Mouse (Mus musculus): ENCODE data around the gene Rab3il1. TPM values are rescaled to one million over a fixed set of nuclear protein-coding genes. Genes with fewer than 3 reads are reported as not detected.
"Not testable (repeated sequence)": the region's sequence is repeated elsewhere in the genome, so short reads cannot be mapped to it uniquely, and the experiment has no call there.

Rab3il1 gene
- total RNA-seq, 2 experiments from 2014 or later: 9.4 TPM

DNA sequence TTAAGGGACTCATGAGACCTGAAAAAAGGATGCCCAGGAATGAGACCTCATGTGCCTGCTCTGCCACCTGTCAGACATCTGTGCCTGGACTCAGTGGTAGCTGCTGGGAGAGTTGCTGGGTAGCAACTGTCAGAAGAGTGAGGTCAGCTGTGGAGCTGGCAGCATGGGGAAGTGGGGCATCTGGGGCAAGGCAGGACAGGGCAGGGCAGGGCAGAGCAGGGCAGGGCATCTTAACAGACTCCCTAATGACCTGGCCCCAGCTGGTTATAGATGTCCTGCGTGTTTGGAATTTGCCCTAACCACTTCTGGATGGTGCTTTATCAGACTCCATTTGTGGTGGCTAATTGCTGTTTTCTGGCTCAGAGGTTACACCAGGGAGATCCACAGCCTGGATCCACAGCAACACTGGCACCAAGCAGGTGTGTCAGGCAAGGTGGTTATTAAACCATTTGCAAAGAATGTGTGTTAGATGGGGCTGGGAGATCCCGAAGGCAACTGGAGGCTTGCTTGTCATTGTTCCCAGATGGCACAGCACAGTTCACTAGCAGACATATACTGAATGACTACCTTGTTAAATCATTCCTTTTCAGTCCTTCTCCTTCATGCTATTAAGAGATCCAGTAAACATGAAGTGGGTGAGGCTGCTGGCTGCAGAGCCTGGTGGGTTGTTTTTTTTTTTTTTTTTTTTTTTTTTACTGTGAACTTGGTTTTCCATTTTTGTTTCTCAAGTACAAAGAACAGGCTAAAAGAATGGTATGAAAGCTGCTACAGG, 35.2 kb upstream of the Rab3il1 start:
- Histone ChIP-seq H3K27ac (peak overlapping the region; percentile 78), H3K4me3 (no peak overlapping the region)
- intact Hi-C loops (cut with DNase I): loop anchor here (2.0 kb wide), 1 partner anchor 17 kb away; no protein-coding TSS in a partner anchor
- no peak for TF ChIP-seq CTCF (IDR thresholded peaks at IDR 0.05)
- DNase-seq (ENCODE audit: extremely low spot score in 1 of 2, low spot score in 2 of 2): no peak

DNA sequence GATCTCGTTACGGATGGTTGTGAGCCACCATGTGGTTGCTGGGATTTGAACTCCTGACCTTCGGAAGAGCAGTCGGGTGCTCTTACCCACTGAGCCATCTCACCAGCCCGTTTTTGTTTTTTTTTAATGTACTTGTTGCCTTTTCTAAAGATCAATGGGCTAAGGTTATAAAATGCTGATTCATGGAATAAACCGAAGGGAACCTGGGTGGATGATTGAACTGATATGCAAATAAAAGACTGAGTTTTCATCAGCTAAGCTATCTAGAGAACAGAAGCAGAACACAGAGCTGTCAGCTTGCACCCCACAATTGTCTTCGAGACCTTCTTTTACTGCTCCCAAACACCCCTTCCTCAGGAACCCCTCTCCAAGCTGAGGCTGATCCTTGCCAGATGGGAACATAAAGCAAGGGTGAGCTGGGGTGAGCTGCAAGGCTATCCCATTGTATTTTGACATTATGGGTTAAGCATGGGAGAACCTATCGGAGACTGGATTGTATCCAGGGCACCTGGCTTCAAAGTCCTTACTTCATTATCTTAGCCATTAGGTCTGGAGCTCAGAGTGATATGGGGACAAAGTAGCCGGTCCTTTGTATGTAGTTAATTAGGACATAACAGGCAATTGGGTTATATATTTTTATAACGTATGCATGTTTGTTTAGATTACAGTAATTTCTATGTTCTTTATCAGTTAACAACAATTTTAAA, 33.2 kb upstream of the Rab3il1 start:
- DNase-seq (ENCODE audit: extremely low spot score in 1 of 2, low spot score in 2 of 2): no peak
- TF ChIP-seq CTCF (IDR thresholded peaks at IDR 0.05): no peak
- Histone ChIP-seq H3K4me3 (no peak overlapping the region), H3K27ac (0 out of 2 replicates have a peak overlapping the region, but pooled peaks have one; percentile 11)
- intact Hi-C loops (cut with DNase I): no loop called here

DNA sequence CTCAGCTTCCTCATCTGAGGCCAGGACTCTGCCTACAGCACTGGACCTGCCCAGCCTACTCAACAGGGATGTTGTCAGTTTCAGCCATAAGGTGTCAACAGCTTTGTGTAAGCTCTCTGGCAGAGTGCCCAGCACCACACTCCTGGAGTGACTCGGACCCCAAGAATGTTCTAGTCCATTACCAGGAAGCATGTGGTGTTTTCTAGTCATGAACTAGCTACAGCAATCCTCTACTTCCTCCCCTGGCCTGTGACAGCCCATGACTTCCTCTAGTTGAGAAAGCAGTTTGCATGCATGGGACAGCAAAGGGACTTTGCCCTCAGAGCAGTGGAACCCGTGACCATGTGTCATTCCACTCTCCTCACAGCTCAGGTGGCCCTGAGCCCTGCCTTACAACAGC, 26.6 kb upstream of the Rab3il1 start:
- intact Hi-C loops (cut with DNase I); H3K4me3 ChIP-seq; DNase-seq (ENCODE audit: extremely low spot score in 1 of 2, low spot score in 2 of 2); H3K27ac ChIP-seq: not testable (repeated sequence)

GRCm38 (mm10) chr19:9977085-9977484, 24.4 kb upstream of the Rab3il1 start:
- TF ChIP-seq CTCF (IDR thresholded peaks at IDR 0.05): no peak
- no peak overlapping the region for H3K4me3 ChIP-seq
- H3K27ac ChIP-seq: no peak overlapping the region
- DNase-seq (ENCODE audit: extremely low spot score in 1 of 2, low spot score in 2 of 2): no peak
- intact Hi-C loops (cut with DNase I): no loop called here

GRCm38 (mm10) chr19:9978431-9978951, 23.0 kb upstream of the Rab3il1 start:
- intact Hi-C loops (cut with DNase I): loop anchor here (2.0 kb wide), 1 partner anchor 24 kb away; no protein-coding TSS in a partner anchor
- DNase-seq (ENCODE audit: extremely low spot score in 1 of 2, low spot score in 2 of 2): peak; percentile 60 to 64
- TF ChIP-seq CTCF (IDR thresholded peaks at IDR 0.05): no peak
- Histone ChIP-seq H3K27ac (peak overlapping the region; percentile 88), H3K4me3 (no peak overlapping the region)

- TF ChIP-seq CTCF (IDR thresholded peaks at IDR 0.05): no peak
- peak overlapping the region; percentile 88 for H3K27ac ChIP-seq
- no peak overlapping the region for H3K4me3 ChIP-seq
- intact Hi-C loops (cut with DNase I): loop anchor here (2.0 kb wide), 1 partner anchor 24 kb away; no protein-coding TSS in a partner anchor
- DNase-seq (ENCODE audit: extremely low spot score in 1 of 2, low spot score in 2 of 2): no peak
Measured at GRCm38 (mm10) chr19:9979156-9979555, 22.3 kb upstream of the Rab3il1 start.

DNA sequence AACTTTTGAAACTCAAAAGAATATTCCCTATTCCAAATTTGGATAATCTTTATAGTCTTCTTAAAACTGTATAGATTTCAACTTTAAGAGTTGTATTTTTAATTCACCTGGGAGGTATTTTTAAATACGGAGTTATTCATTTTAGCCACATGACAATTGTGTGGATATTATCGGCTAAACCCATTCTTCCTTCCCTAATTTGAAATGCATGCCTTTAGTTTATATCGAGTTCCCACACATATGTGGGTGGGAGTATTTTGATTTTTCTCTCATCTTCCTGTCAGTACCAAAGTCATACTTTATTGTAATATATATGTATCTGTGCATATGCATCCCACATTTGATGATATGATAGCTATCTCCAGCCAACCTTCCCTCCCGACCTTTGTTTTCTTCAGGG, 21.2 kb upstream of the Rab3il1 start, which contains the start of gene Fth1:
Fth1 (plus strand) TSS at position 341 of the 400 bp plus-strand sequence.
- no peak for DNase-seq (ENCODE audit: extremely low spot score in 1 of 2, low spot score in 2 of 2)
- H3K27ac ChIP-seq: peak within 1 kb of the TSS; percentile 97
- intact Hi-C loops (cut with DNase I): no loop called here
- TF ChIP-seq CTCF (IDR thresholded peaks at IDR 0.05): no peak
- H3K4me3 ChIP-seq: no peak within 1 kb of the TSS

DNA sequence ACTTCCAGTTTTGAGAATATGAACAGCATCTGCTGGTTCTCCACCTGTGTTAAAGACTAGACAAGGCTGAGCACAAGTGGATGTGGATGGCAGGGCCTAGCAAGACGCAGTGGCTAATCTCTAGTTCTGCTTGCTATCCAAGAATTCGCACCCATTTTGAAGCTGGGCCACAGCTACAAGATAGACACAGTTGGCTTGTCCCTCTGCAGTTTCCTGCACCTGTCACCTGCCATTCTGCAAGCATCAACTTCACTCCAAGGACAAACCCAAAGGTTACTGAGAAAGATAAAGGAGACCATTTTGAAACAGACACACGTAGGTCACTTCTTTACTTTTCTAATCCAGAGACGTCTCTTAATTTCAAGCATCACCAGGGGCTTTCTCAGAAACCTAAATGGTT, 19.8 kb upstream of the Rab3il1 start:
- DNase-seq (ENCODE audit: extremely low spot score in 1 of 2, low spot score in 2 of 2): no peak
- TF ChIP-seq CTCF (IDR thresholded peaks at IDR 0.05): no peak
- Histone ChIP-seq H3K27ac (peak overlapping the region; percentile 97), H3K4me3 (peak overlapping the region; percentile 58)
- intact Hi-C loops (cut with DNase I): loop anchor here (2.0 kb wide), 1 partner anchor 15 kb away; no protein-coding TSS in a partner anchor

DNA sequence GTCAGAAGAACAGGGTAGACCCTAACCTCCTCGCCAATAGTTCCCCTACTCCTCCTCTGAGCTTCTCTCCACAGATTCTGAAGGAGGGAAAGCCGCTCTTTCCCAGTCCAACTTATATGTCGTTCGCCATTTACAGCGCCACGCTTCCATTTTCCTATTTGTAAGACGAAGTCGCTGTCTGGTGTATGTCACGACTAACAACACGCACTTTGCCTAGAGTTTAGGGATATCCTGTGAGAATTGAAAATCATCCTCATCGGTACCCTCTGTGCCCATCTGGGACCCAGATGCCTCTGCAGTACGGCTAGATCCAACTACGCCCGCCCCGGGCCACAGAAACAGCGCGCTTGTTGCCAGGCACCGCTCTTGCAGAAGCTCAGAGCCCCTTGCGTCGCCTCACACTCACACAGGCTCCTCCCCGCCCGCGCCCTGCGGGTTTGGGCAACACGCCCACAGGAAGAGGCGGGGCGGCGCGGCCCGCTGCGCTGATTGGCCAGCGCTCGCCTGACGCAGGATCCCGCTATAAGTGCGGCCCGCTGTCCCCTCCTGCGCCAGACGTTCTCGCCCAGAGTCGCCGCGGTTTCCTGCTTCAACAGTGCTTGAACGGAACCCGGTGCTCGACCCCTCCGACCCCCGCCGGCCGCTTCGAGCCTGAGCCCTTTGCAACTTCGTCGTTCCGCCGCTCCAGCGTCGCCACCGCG, 19.2 kb upstream of the Rab3il1 start:
- peak; percentile 97 for DNase-seq (ENCODE audit: extremely low spot score in 1 of 2, low spot score in 2 of 2)
- no peak for TF ChIP-seq CTCF (IDR thresholded peaks at IDR 0.05)
- Histone ChIP-seq H3K4me3 (peak overlapping the region; percentile 58), H3K27ac (peak overlapping the region; percentile 97)
- intact Hi-C loops (cut with DNase I): loop anchor here (2.0 kb wide), 1 partner anchor 16 kb away; no protein-coding TSS in a partner anchor

GRCm38 (mm10) chr19:9982852-9983542, 18.5 kb upstream of the Rab3il1 start:
- peak overlapping the region; percentile 97 for H3K27ac ChIP-seq

More at GRCm38 (mm10) chr19:9982852-9983542, 18.5 kb upstream of the Rab3il1 start:
- DNase-seq (ENCODE audit: extremely low spot score in 1 of 2, low spot score in 2 of 2): peak in 1 of 2 experiments; percentile 63
- intact Hi-C loops (cut with DNase I): loop anchor here (1.0 to 2.0 kb wide), 2 partner anchors 16 to 61 kb away; no protein-coding TSS in a partner anchor
- peak overlapping the region; percentile 58 for H3K4me3 ChIP-seq
- TF ChIP-seq CTCF (IDR thresholded peaks at IDR 0.05): no peak; the same call in 1 of the 2 replicates
